9 mouse cellular contexts compared by ENCODE assay signal in genomic region chr2:164036520-164037019, GRCm38 (mm10). TPM values are rescaled to one million over a fixed set of nuclear protein-coding genes. Genes with fewer than 3 reads are reported as not detected.
DNase-seq lines count a peak whose midpoint lies in the region; ATAC-seq and TF ChIP-seq lines count a peak whose summit lies in the region.
"Had no signal": no experiment of that assay in that cellular context is flagged by ENCODE, and none has a peak within 500 bp of the region (broad histone marks: within the 10 kb centered on the region; RNA-seq: fewer than 3 reads in every experiment).

No protein-coding gene starts in this region.

- no peaks in the 10 kb centered on the region for H3K27me3 ChIP-seq in heart, embryonic 16.5 days (ENCODE audit: control insufficient read depth, insufficient read depth, low read length)
- no peaks in the 10 kb centered on the region for H3K27me3 ChIP-seq in heart, adult 2 months (ENCODE audit: control insufficient read depth, insufficient read depth, low read length)
- H3K27me3 ChIP-seq in E14TG2a.4 (ENCODE audit: insufficient read depth, low read length), result no peaks in the 10 kb centered on the region
- H3K27me3 ChIP-seq in embryonic facial prominence, embryonic 10.5 days (replicated peaks; ENCODE audit: low read depth, poor library complexity, severe bottlenecking), result no peaks in the 10 kb centered on the region
- no peaks in the 10 kb centered on the region for H3K27me3 ChIP-seq in liver, embryonic 16.5 days (ENCODE audit: control insufficient read depth, insufficient read depth, low read depth, low read length)
- H3K27me3 ChIP-seq: Patski had no signal

- H3K36me3 ChIP-seq in heart, embryonic 16.5 days (ENCODE audit: control insufficient read depth, insufficient read depth), result no peaks in the 10 kb centered on the region
- no peaks in the 10 kb centered on the region for H3K36me3 ChIP-seq in heart, adult 2 months (ENCODE audit: control insufficient read depth, insufficient read depth, low read length)
- no peaks in the 10 kb centered on the region for H3K36me3 ChIP-seq in E14TG2a.4 (ENCODE audit: insufficient read depth, low read length)
- no peaks in the 10 kb centered on the region for H3K36me3 ChIP-seq in embryonic facial prominence, embryonic 10.5 days (replicated peaks)
- no peaks in the 10 kb centered on the region for H3K36me3 ChIP-seq in liver, embryonic 16.5 days (ENCODE audit: control insufficient read depth, insufficient read depth)

- TF ChIP-seq POLR2A in heart, adult 2 months (IDR thresholded peaks at IDR 0.05; ENCODE audit: insufficient read depth, low read depth, low read length), result no peak

- H3K4me3 ChIP-seq in heart, embryonic 16.5 days (ENCODE audit: low read length), result no peak overlapping the region
- no peak overlapping the region for H3K4me3 ChIP-seq in heart, adult 2 months
- H3K4me3 ChIP-seq in E14TG2a.4 (replicated peaks; ENCODE audit: low read length), result no peak overlapping the region
- no peak overlapping the region for H3K4me3 ChIP-seq in embryonic facial prominence, embryonic 10.5 days
- H3K4me3 ChIP-seq in liver, embryonic 16.5 days (ENCODE audit: low read depth, low read length), result no peak overlapping the region
- H3K4me3 ChIP-seq in left cerebral cortex, adult 2 months, result no peak overlapping the region

- peaks cover 4% of the 10 kb centered on the region; the same call in 1 of the 2 replicates for H3K4me1 ChIP-seq in heart, embryonic 16.5 days (ENCODE audit: control insufficient read depth, insufficient read depth, low read length)
- no peaks in the 10 kb centered on the region for H3K4me1 ChIP-seq in heart, adult 2 months (ENCODE audit: control insufficient read depth, insufficient read depth, low read length)
- H3K4me1 ChIP-seq in E14TG2a.4 (replicated peaks; ENCODE audit: low read depth, low read length), result peaks cover 13% of the 10 kb centered on the region
- H3K4me1 ChIP-seq in embryonic facial prominence, embryonic 10.5 days, result peaks cover 4% of the 10 kb centered on the region; the same call in 1 of the 2 replicates
- H3K4me1 ChIP-seq in liver, embryonic 16.5 days (ENCODE audit: control insufficient read depth, low read depth, low read length), result no peaks in the 10 kb centered on the region

- no peak overlapping the region for H3K27ac ChIP-seq in heart, embryonic 16.5 days (ENCODE audit: low read length)
- no peak overlapping the region for H3K27ac ChIP-seq in heart, adult 2 months
- no peak overlapping the region for H3K27ac ChIP-seq in embryonic facial prominence, embryonic 10.5 days (replicated peaks)
- H3K27ac ChIP-seq in liver, embryonic 16.5 days (ENCODE audit: low read length), result no peak overlapping the region
- no peak overlapping the region for H3K27ac ChIP-seq in left cerebral cortex, adult 2 months

- TF ChIP-seq EP300 in heart, adult 2 months (IDR thresholded peaks at IDR 0.05; ENCODE audit: insufficient read depth, low read depth, low read length), result no peak

- no peak for DNase-seq in heart, adult 2 months
- peak; percentile 24 for DNase-seq in embryonic facial prominence, embryonic 10.5 days (ENCODE audit: low spot score)
- no peak for DNase-seq in yolk sac, embryonic 10.5 days (ENCODE audit: low spot score)
- no peak for DNase-seq in testis, postnatal 10 days (ENCODE audit: low spot score)
- no peak for DNase-seq in left cerebral cortex, adult 2 months (ENCODE audit: extremely low spot score in 1 of 2, low spot score in 2 of 2)

- no peaks in the 10 kb centered on the region for H3K79me2 ChIP-seq in heart, adult 2 months (replicated peaks; ENCODE audit: control insufficient read depth, insufficient read depth, low read length)

- 0 out of 2 replicates have a peak, but pooled peaks cover 3% of the 10 kb centered on the region for H3K9me3 ChIP-seq in heart, embryonic 16.5 days (replicated peaks; ENCODE audit: control insufficient read depth, low read length)
- no peaks in the 10 kb centered on the region for H3K9me3 ChIP-seq in E14TG2a.4 (ENCODE audit: low read length)
- H3K9me3 ChIP-seq in embryonic facial prominence, embryonic 10.5 days, result peaks cover 5% of the 10 kb centered on the region
- no peaks in the 10 kb centered on the region for H3K9me3 ChIP-seq in liver, embryonic 16.5 days (replicated peaks; ENCODE audit: control insufficient read depth, low read length)

- WGBS in heart, embryonic 16.5 days, result 23% methylated on average over 10 of the region's 10 CpGs
- WGBS in heart, adult 2 months, result 45% methylated on average over 10 of the region's 10 CpGs
- 58% methylated on average over 10 of the region's 10 CpGs for WGBS in embryonic facial prominence, embryonic 10.5 days
- 23% methylated on average over 10 of the region's 10 CpGs for WGBS in liver, embryonic 16.5 days (ENCODE audit: insufficient replicate concordance)

- ATAC-seq in heart, embryonic 16.5 days (replicated peaks; ENCODE audit: extremely low read depth, insufficient read depth, low FRiP score), result peak; percentile 81
- peak; percentile 22 for ATAC-seq in liver, embryonic 16.5 days (ENCODE audit: low read depth)
- ATAC-seq: Patski had no signal

- intact Hi-C loops in heart, adult 2 months (cut with DNase I), result no loop called here
- intact Hi-C loops in left cerebral cortex, adult 2 months (cut with DNase I), result no loop called here

- no peak overlapping the region for H3K9ac ChIP-seq in heart, embryonic 16.5 days (ENCODE audit: low read length)
- H3K9ac ChIP-seq in heart, adult 2 months (ENCODE audit: low read depth, low read length), result no peak overlapping the region
- H3K9ac ChIP-seq in liver, embryonic 16.5 days (ENCODE audit: low read depth, low read length), result no peak overlapping the region

- TF ChIP-seq CTCF in heart, adult 2 months (IDR thresholded peaks at IDR 0.05), result no peak
- peak; percentile 21 for TF ChIP-seq CTCF in E14TG2a.4 (conservative IDR thresholded peaks at IDR 0.05; ENCODE audit: low read length)
- TF ChIP-seq CTCF in left cerebral cortex, adult 2 months (IDR thresholded peaks at IDR 0.05), result no peak

- H3K4me2 ChIP-seq in heart, embryonic 16.5 days (ENCODE audit: low read depth, low read length), result no peak overlapping the region
- H3K4me2 ChIP-seq in liver, embryonic 16.5 days (ENCODE audit: low read depth, low read length), result no peak overlapping the region

RNA-seq across cellular contexts. Expression of gene Pabpc1l, which starts 11.3 kb away (rescaled TPM):
- 0.57 and 0.80 TPM in 2 replicates for polyA plus RNA-seq in heart, embryonic 16.5 days (2015; fragmentation: Nextera tagmentation; extraction: Ambion mirVana)
- total RNA-seq in heart, adult 2 months (2021), result under 1 TPM; 0.32 to 0.63 TPM
- polyA plus RNA-seq in heart, adult 2 months (2012; rRNA removed), result 0.73 and 0.90 TPM in 2 replicates
- polyA plus RNA-seq in embryonic facial prominence, embryonic 10.5 days (2016; fragmentation: Nextera tagmentation; extraction: Ambion mirVana), result 1.6 and 1.9 TPM in 2 replicates
- polyA plus RNA-seq in liver, embryonic 16.5 days (2015; fragmentation: Nextera tagmentation; extraction: Ambion mirVana), result 0.20 and 0.34 TPM in 2 replicates
- total RNA-seq in left cerebral cortex, adult 2 months (2021), result 1 to 10 TPM in 1 of 2 experiments, under 1 TPM in 1; 0.84 to 1.1 TPM

RNA-seq across cellular contexts. Expression of gene Stk4, which starts 33.6 kb away (rescaled TPM):
- polyA plus RNA-seq in heart, embryonic 16.5 days (2015; fragmentation: Nextera tagmentation; extraction: Ambion mirVana), result 15.2 and 17.8 TPM in 2 replicates
- 10 to 100 TPM; 14.3 to 14.7 TPM for total RNA-seq in heart, adult 2 months (2021)
- 6.4 and 10.7 TPM in 2 replicates for polyA plus RNA-seq in heart, adult 2 months (2012; rRNA removed)
- 33.1 and 34.8 TPM in 2 replicates for polyA plus RNA-seq in embryonic facial prominence, embryonic 10.5 days (2016; fragmentation: Nextera tagmentation; extraction: Ambion mirVana)
- 12.8 and 14.0 TPM in 2 replicates for polyA plus RNA-seq in liver, embryonic 16.5 days (2015; fragmentation: Nextera tagmentation; extraction: Ambion mirVana)
- total RNA-seq in left cerebral cortex, adult 2 months (2021), result 10 to 100 TPM; 32.4 to 41.9 TPM

RNA-seq across cellular contexts. Expression of gene Tomm34, which starts 34.4 kb away (rescaled TPM):
- polyA plus RNA-seq in heart, embryonic 16.5 days (2015; fragmentation: Nextera tagmentation; extraction: Ambion mirVana), result 49.4 and 51.6 TPM in 2 replicates
- 10 to 100 TPM; 18.5 to 22.9 TPM for total RNA-seq in heart, adult 2 months (2021)
- polyA plus RNA-seq in heart, adult 2 months (2012; rRNA removed), result 24.7 and 28.7 TPM in 2 replicates
- 68.1 and 71.9 TPM in 2 replicates for polyA plus RNA-seq in embryonic facial prominence, embryonic 10.5 days (2016; fragmentation: Nextera tagmentation; extraction: Ambion mirVana)
- polyA plus RNA-seq in liver, embryonic 16.5 days (2015; fragmentation: Nextera tagmentation; extraction: Ambion mirVana), result 16.2 and 16.9 TPM in 2 replicates
- 10 to 100 TPM; 79.2 to 83.9 TPM for total RNA-seq in left cerebral cortex, adult 2 months (2021)

RNA-seq across cellular contexts. Expression of gene Ywhab, which starts 41.8 kb away (rescaled TPM):
- 198 TPM in 2 replicates for polyA plus RNA-seq in heart, embryonic 16.5 days (2015; fragmentation: Nextera tagmentation; extraction: Ambion mirVana)
- total RNA-seq in heart, adult 2 months (2021), result 10 to 100 TPM; 71.9 to 73.1 TPM
- 26.8 and 37.1 TPM in 2 replicates for polyA plus RNA-seq in heart, adult 2 months (2012; rRNA removed)
- polyA plus RNA-seq in embryonic facial prominence, embryonic 10.5 days (2016; fragmentation: Nextera tagmentation; extraction: Ambion mirVana), result 326 and 327 TPM in 2 replicates
- polyA plus RNA-seq in liver, embryonic 16.5 days (2015; fragmentation: Nextera tagmentation; extraction: Ambion mirVana), result 82.9 and 84.8 TPM in 2 replicates
- 100 to 1,000 TPM; 440 to 460 TPM for total RNA-seq in left cerebral cortex, adult 2 months (2021)
